Mouse (Mus musculus): Measurements from ENCODE around the gene Prr19.

Prr19 gene

GRCm38 (mm10) chr7:25275555-25276298 lies 25.5 kb upstream of the Prr19 start:
- no peak for DNase-seq (ENCODE audit: low spot score in 2 of 2)

GRCm38 (mm10) chr7:25277405-25277804 lies 23.8 kb upstream of the Prr19 start:
- no peak for DNase-seq (ENCODE audit: low spot score in 2 of 2)

- DNase-seq (ENCODE audit: low spot score in 2 of 2), result no peak
Observed at GRCm38 (mm10) chr7:25277998-25278340, 23.2 kb upstream of the Prr19 start.

- DNase-seq (ENCODE audit: low spot score in 2 of 2), result peak in 1 of 2 experiments; percentile 82
Observed at GRCm38 (mm10) chr7:25278341-25279075, 22.7 kb upstream of the Prr19 start.

- DNase-seq (ENCODE audit: low spot score in 2 of 2), result peak; percentile 80 to 91
Observed at GRCm38 (mm10) chr7:25279076-25279860, 21.9 kb upstream of the Prr19 start.

- peak in 1 of 2 experiments; percentile 16 for DNase-seq (ENCODE audit: low spot score in 2 of 2)
Observed at GRCm38 (mm10) chr7:25279861-25280791, 21.1 kb upstream of the Prr19 start.

- DNase-seq (ENCODE audit: low spot score in 2 of 2), result peak in 1 of 2 experiments; percentile 2
Observed at GRCm38 (mm10) chr7:25281166-25281733, 20.0 kb upstream of the Prr19 start.

- peak; percentile 95 to 97 for DNase-seq (ENCODE audit: low spot score in 2 of 2)
Observed at GRCm38 (mm10) chr7:25281734-25282601, 19.2 kb upstream of the Prr19 start.

- DNase-seq (ENCODE audit: low spot score in 2 of 2), result peak in 1 of 2 experiments; percentile 48
Observed at GRCm38 (mm10) chr7:25282731-25283211, 18.4 kb upstream of the Prr19 start.

- DNase-seq (ENCODE audit: low spot score in 2 of 2), result no peak
Observed at GRCm38 (mm10) chr7:25283637-25284036, 17.6 kb upstream of the Prr19 start.

- DNase-seq (ENCODE audit: low spot score in 2 of 2), result no peak
Observed at GRCm38 (mm10) chr7:25284171-25284570, 17.0 kb upstream of the Prr19 start.

GRCm38 (mm10) chr7:25284766-25285165 lies 16.4 kb upstream of the Prr19 start:
- no peak for DNase-seq (ENCODE audit: low spot score in 2 of 2)

- DNase-seq (ENCODE audit: low spot score in 2 of 2), result no peak
Observed at GRCm38 (mm10) chr7:25285511-25286238, 15.5 kb upstream of the Prr19 start.

GRCm38 (mm10) chr7:25286989-25287388 lies 14.2 kb upstream of the Prr19 start:
- DNase-seq (ENCODE audit: low spot score in 2 of 2), result no peak

- no peak for DNase-seq (ENCODE audit: low spot score in 2 of 2)
Observed at GRCm38 (mm10) chr7:25288011-25288410, 13.2 kb upstream of the Prr19 start.

GRCm38 (mm10) chr7:25288721-25289120 lies 12.5 kb upstream of the Prr19 start:
- DNase-seq (ENCODE audit: low spot score in 2 of 2), result no peak

GRCm38 (mm10) chr7:25289925-25290324 lies 11.3 kb upstream of the Prr19 start:
- no peak for DNase-seq (ENCODE audit: low spot score in 2 of 2)

GRCm38 (mm10) chr7:25290463-25290862 lies 10.7 kb upstream of the Prr19 start:
- no peak for DNase-seq (ENCODE audit: low spot score in 2 of 2)

- DNase-seq (ENCODE audit: low spot score in 2 of 2), result no peak
Observed at GRCm38 (mm10) chr7:25290911-25291310, 10.3 kb upstream of the Prr19 start.

All from cerebellum, postnatal 4 days (tissue).